Mouse (Mus musculus) yolk sac, embryonic 10.5 days (tissue): ENCODE measurements around the gene St6gal1.

Experiments used
- DNase-seq: peaks from one replicate; pipeline ENCODE4 v3.0.0-alpha.2; 2017; ENCODE audit warnings: low spot score

The St6gal1 gene

GRCm38 (mm10) chr16:23223166-23223870 lies 1.2 kb upstream of the St6gal1 start:
- DNase-seq, result no peak

- DNase-seq, result no peak
Measured at GRCm38 (mm10) chr16:23223871-23224469, 570 bp upstream of the St6gal1 start.

- peak; percentile 52 for DNase-seq
Measured at GRCm38 (mm10) chr16:23225069-23225721, 655 bp downstream of the St6gal1 start.

GRCm38 (mm10) chr16:23225821-23226600 lies 1.5 kb downstream of the St6gal1 start:
- DNase-seq, result peak; percentile 38

- no peak for DNase-seq
Measured at GRCm38 (mm10) chr16:23226601-23227351, 2.2 kb downstream of the St6gal1 start.

GRCm38 (mm10) chr16:23227851-23228250 lies 3.3 kb downstream of the St6gal1 start:
- DNase-seq, result no peak

- DNase-seq, result no peak
Measured at GRCm38 (mm10) chr16:23228486-23228885, 3.9 kb downstream of the St6gal1 start.

GRCm38 (mm10) chr16:23229945-23230344 lies 5.4 kb downstream of the St6gal1 start:
- DNase-seq, result no peak

GRCm38 (mm10) chr16:23231168-23231567 lies 6.6 kb downstream of the St6gal1 start:
- no peak for DNase-seq

- no peak for DNase-seq
Measured at GRCm38 (mm10) chr16:23232691-23233090, 8.2 kb downstream of the St6gal1 start.

GRCm38 (mm10) chr16:23233496-23233895 lies 9.0 kb downstream of the St6gal1 start:
- DNase-seq, result no peak

- no peak for DNase-seq
Measured at GRCm38 (mm10) chr16:23234557-23234956, 10.0 kb downstream of the St6gal1 start.

GRCm38 (mm10) chr16:23235173-23235694 lies 10.7 kb downstream of the St6gal1 start:
- DNase-seq, result no peak

- DNase-seq, result peak; percentile 61
Measured at GRCm38 (mm10) chr16:23239583-23239982, 15.0 kb downstream of the St6gal1 start.

GRCm38 (mm10) chr16:23240049-23240949 lies 15.8 kb downstream of the St6gal1 start:
- DNase-seq, result no peak

- DNase-seq, result no peak
Measured at GRCm38 (mm10) chr16:23240950-23241259, 16.4 kb downstream of the St6gal1 start.

- DNase-seq, result no peak
Measured at GRCm38 (mm10) chr16:23243726-23244425, 19.3 kb downstream of the St6gal1 start.

GRCm38 (mm10) chr16:23244486-23244885 lies 19.9 kb downstream of the St6gal1 start:
- no peak for DNase-seq

- no peak for DNase-seq
Measured at GRCm38 (mm10) chr16:23249285-23249684, 24.7 kb downstream of the St6gal1 start.

- DNase-seq, result no peak
Measured at GRCm38 (mm10) chr16:23249762-23250161, 25.2 kb downstream of the St6gal1 start.
